Mouse (Mus musculus) heart, embryonic 13.5 days (tissue): ENCODE measurements at regions not wholly inside any gene's neighbourhood (a gene's known extent, or its start where the extent isn't known, plus 50 kb on each side); places are given as distances from the start of the nearest gene placed in this dataset.

Experiments
- ATAC-seq: fragments of 200-750 bp; cut with Nextera tagmentation; 2 replicates; pipeline ENCODE4 v1.8.0; 2017; ENCODE audit warnings: moderate TSS enrichment; ENCODE audit not compliant: insufficient number of reproducible peaks, low FRiP score, low TSS enrichment; ENCODE audit errors: extremely low read depth
- H3K27ac ChIP-seq: fragments of 300-500 bp; sonication (generic); replicated peaks from 2 replicates; pipeline ENCODE4 v1.5.1; 2015; ENCODE audit warnings: moderate library complexity, mild to moderate bottlenecking, inconsistent platforms
- H3K27me3 ChIP-seq: fragments of 300-500 bp; sonication (generic); replicated peaks from 2 replicates; pipeline ENCODE4 v1.6.1; 2015; ENCODE audit warnings: mild to moderate bottlenecking, inconsistent platforms
- H3K36me3 ChIP-seq: fragments of 300-500 bp; sonication (generic); 2 replicates; pipeline ENCODE4 v1.6.1; 2015; ENCODE audit warnings: mild to moderate bottlenecking, inconsistent platforms
- H3K4me1 ChIP-seq: fragments of 300-500 bp; sonication (generic); 2 replicates; pipeline ENCODE4 v1.6.1; 2015; ENCODE audit warnings: inconsistent platforms
- H3K4me2 ChIP-seq: fragments of 300-500 bp; sonication (generic); 2 replicates; pipeline ENCODE4 v1.6.1; 2015; ENCODE audit warnings: inconsistent platforms, mild to moderate bottlenecking, moderate library complexity
- H3K4me3 ChIP-seq: fragments of 300-500 bp; sonication (generic); 2 replicates; pipeline ENCODE4 v1.5.1; 2015; ENCODE audit warnings: moderate library complexity, mild to moderate bottlenecking, inconsistent platforms
- H3K9ac ChIP-seq: fragments of 300-500 bp; sonication (generic); 2 replicates; pipeline ENCODE4 v1.6.1; 2015; ENCODE audit warnings: inconsistent platforms, mild to moderate bottlenecking, moderate library complexity
- H3K9me3 ChIP-seq: fragments of 300-500 bp; sonication (generic); 2 replicates; pipeline ENCODE4 v1.6.1; 2016; ENCODE audit warnings: inconsistent platforms
- WGBS: fragments of 180-500 bp; shearing (Covaris S2); methylation state at CpG from one replicate; pipeline ENCODE4 v1.1.7; 2015; ENCODE audit warnings: mixed read lengths; 5-methylcytosine and 5-hydroxymethylcytosine counted together

GRCm38 (mm10) chr12:51009644-51010043 lies 338.2 kb upstream of the G2e3 start:
- no peak overlapping the region for H3K4me2 ChIP-seq
- no peak for ATAC-seq
- H3K36me3 ChIP-seq, result no peaks in the 10 kb centered on the region
- H3K9me3 ChIP-seq, result no peaks in the 10 kb centered on the region
- no peak overlapping the region for H3K27ac ChIP-seq
- WGBS, result 87% methylated on average over 4 of the region's 4 CpGs
- H3K4me1 ChIP-seq, result no peaks in the 10 kb centered on the region
- no peaks in the 10 kb centered on the region for H3K27me3 ChIP-seq
- no peak overlapping the region for H3K4me3 ChIP-seq
- no peak overlapping the region for H3K9ac ChIP-seq

GRCm38 (mm10) chr12:51001722-51002592 lies 345.9 kb upstream of the G2e3 start:
- no peaks in the 10 kb centered on the region for H3K36me3 ChIP-seq
- no peak overlapping the region; the same call in 1 of the 2 replicates for H3K9ac ChIP-seq
- H3K4me2 ChIP-seq, result peak overlapping the region; percentile 39
- peaks cover 12% of the 10 kb centered on the region; the same call in 1 of the 2 replicates for H3K4me1 ChIP-seq
- ATAC-seq, result no peak
- no peaks in the 10 kb centered on the region for H3K9me3 ChIP-seq
- H3K27ac ChIP-seq, result no peak overlapping the region
- no peak overlapping the region for H3K4me3 ChIP-seq
- 24% methylated on average over 12 of the region's 12 CpGs for WGBS
- no peaks in the 10 kb centered on the region for H3K27me3 ChIP-seq

DNA sequence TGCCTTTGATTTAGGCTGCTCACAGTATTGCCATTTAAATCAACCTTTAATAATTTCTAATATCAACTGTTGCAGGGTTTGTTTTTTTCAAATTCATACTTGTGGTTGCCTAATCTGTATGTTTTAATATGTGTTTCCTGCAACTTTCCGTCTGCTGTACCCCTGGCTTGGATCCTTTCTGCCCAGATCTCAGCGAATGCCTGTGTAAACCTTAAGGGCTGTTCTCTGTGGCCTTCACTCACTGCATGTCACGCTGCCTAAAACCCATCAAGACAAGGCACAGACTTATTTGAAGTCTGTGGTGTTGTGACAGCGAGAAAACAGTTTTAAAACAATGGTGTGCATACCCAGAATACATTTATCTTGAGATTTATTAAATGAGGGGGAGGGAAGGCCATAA lies 346.8 kb upstream of the G2e3 start:
- Histone ChIP-seq H3K4me2 (no peak overlapping the region), H3K27ac (no peak overlapping the region), H3K9me3 (no peaks in the 10 kb centered on the region), H3K4me3 (no peak overlapping the region), H3K4me1 (peaks cover 12% of the 10 kb centered on the region; the same call in 1 of the 2 replicates), H3K9ac (no peak overlapping the region), H3K36me3 (no peaks in the 10 kb centered on the region), H3K27me3 (no peaks in the 10 kb centered on the region)
- WGBS, result 62% methylated on average over 4 of the region's 4 CpGs
- no peak for ATAC-seq

DNA sequence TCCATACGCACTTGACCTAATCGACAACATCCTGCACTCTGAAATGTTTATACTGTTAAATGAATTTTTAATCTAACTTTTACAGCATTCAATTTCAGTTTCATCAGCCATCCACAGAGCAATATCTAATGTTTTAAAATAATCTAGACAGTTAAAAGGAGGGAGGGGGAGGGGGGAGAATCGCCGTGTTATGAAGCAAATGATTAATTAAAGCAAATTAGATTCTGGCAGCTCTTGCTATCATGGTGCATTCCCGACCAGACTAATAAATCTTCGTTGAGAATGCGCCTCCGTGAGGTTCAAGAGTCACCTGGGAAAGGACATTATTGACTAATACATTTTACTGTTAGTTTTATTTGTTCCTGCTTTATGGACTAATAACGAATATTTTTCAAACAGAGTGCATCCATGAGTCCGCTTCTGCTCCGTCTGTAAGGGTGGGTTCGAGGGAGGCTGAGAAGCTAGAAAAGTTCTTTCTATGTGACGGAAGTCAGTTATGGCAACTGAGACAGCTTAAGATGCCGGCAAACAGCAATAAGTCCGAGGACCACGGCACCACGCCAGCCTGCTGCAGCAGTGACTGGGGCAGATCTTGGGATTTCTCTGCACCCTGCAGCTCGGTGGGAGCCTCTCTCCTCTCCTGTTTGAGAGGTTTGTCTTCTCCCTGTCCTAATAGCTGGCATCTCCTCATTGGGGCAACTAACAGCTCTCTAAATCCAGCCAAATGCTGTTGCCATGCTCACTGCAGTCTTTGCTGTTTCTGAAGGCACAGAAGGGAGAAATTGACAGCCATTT lies 347.4 kb upstream of the G2e3 start:
- Histone ChIP-seq H3K4me2 (no peak overlapping the region), H3K9ac (no peak overlapping the region), H3K9me3 (no peaks in the 10 kb centered on the region), H3K36me3 (no peaks in the 10 kb centered on the region), H3K27ac (no peak overlapping the region), H3K27me3 (no peaks in the 10 kb centered on the region), H3K4me1 (peaks cover 12% of the 10 kb centered on the region; the same call in 1 of the 2 replicates), H3K4me3 (no peak overlapping the region)
- 73% methylated on average over 18 of the region's 18 CpGs for WGBS
- ATAC-seq, result no peak

DNA sequence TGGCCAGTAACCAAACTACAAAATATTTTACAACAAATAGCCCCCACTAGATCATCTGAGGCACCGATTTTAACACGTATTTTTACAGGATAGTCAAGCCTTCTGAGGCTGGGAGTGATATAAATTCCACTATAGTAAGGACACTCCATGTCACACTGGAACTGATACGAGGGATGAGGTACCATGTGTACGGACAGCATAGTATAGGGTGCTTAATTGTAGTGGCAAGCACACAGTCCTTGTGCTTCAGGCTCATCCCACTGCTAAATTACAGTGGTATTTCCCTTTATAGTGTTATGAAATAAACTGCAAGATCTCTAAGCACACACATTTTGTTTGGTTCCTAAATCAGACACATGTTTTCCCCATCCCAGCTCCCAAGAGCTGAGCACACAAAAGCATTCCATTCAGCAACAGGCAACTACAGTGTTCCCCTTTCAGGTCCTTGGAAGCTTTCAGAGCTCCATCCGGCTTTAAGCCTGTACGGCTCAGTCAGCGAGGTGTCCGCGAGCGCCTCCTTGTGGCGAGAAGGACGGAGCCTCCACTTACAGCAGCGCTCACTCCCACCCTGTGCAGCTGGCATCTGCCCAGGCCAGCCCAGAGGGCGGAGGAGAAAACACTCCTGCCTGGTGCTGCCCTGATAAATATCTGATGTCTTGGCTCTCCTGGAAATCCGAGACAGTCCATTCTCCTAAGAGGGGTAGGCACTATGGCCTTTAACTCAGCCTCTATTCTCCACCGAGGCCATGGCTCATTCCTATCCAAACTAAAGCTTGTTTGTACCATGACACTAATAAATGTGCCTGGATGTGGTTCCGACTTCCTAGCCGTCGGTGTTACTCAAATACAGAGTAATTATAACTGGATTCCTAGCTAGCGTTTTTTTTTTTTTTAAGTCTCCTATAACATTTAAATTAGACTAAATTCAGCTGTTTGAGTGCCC lies 348.3 kb upstream of the G2e3 start:
- Histone ChIP-seq H3K4me1 (peaks cover 12% of the 10 kb centered on the region; the same call in 1 of the 2 replicates), H3K27ac (no peak overlapping the region), H3K4me3 (no peak overlapping the region), H3K9me3 (no peaks in the 10 kb centered on the region), H3K4me2 (no peak overlapping the region), H3K36me3 (no peaks in the 10 kb centered on the region), H3K9ac (no peak overlapping the region), H3K27me3 (no peaks in the 10 kb centered on the region)
- WGBS, result 35% methylated on average over 20 of the region's 20 CpGs
- ATAC-seq, result peak; percentile 63; the same call in 1 of the 2 replicates

DNA sequence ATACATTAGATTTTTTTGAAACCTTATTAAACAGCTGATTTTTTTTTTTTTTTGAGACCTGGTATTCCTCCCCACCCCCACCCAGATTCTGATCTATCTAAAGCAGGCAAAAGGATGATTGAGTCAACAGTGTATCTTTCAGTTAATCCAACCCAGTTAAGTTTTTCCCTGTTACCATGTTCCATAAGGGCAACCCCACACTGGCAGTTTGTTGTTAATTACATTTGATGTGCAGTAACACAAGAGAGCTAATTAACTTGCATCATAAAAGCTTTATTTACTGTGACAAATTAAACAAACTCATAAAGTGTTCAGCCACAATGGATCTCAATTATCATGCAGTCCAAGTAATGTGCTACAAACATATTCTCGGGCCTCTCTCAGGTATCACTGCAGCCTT lies 346.8 kb upstream of the Prkd1 start:
- no peaks in the 10 kb centered on the region for H3K9me3 ChIP-seq
- WGBS, result 86% methylated on average over 1 of the region's 1 CpGs
- no peaks in the 10 kb centered on the region for H3K27me3 ChIP-seq
- no peak overlapping the region for H3K9ac ChIP-seq
- no peak for ATAC-seq
- H3K4me3 ChIP-seq, result no peak overlapping the region
- no peak overlapping the region for H3K27ac ChIP-seq
- no peak overlapping the region for H3K4me2 ChIP-seq
- H3K4me1 ChIP-seq, result peaks cover 3% of the 10 kb centered on the region; the same call in 1 of the 2 replicates
- H3K36me3 ChIP-seq, result no peaks in the 10 kb centered on the region

GRCm38 (mm10) chr12:50989561-50990325 lies 340.8 kb upstream of the Prkd1 start:
- Histone ChIP-seq H3K36me3 (no peaks in the 10 kb centered on the region), H3K4me1 (no peaks in the 10 kb centered on the region), H3K9me3 (no peaks in the 10 kb centered on the region), H3K4me3 (no peak overlapping the region), H3K9ac (no peak overlapping the region), H3K27me3 (no peaks in the 10 kb centered on the region), H3K4me2 (no peak overlapping the region), H3K27ac (no peak overlapping the region)
- ATAC-seq, result no peak
- 71% methylated on average over 12 of the region's 12 CpGs for WGBS

- Histone ChIP-seq H3K9me3 (no peaks in the 10 kb centered on the region), H3K27me3 (no peaks in the 10 kb centered on the region), H3K27ac (no peak overlapping the region), H3K9ac (no peak overlapping the region), H3K4me2 (no peak overlapping the region), H3K4me3 (no peak overlapping the region), H3K4me1 (no peaks in the 10 kb centered on the region), H3K36me3 (no peaks in the 10 kb centered on the region)
- 76% methylated on average over 5 of the region's 5 CpGs for WGBS
- ATAC-seq, result no peak
Measured at GRCm38 (mm10) chr12:50981318-50981717, 332.4 kb upstream of the Prkd1 start.

- Histone ChIP-seq H3K4me3 (no peak overlapping the region), H3K9me3 (no peaks in the 10 kb centered on the region), H3K36me3 (no peaks in the 10 kb centered on the region), H3K4me2 (no peak overlapping the region), H3K27ac (no peak overlapping the region), H3K4me1 (no peaks in the 10 kb centered on the region), H3K9ac (no peak overlapping the region), H3K27me3 (no peaks in the 10 kb centered on the region)
- no peak for ATAC-seq
- 78% methylated on average over 4 of the region's 4 CpGs for WGBS
Measured at GRCm38 (mm10) chr12:50980800-50981199, 331.9 kb upstream of the Prkd1 start.

- H3K36me3 ChIP-seq, result no peaks in the 10 kb centered on the region
- H3K27me3 ChIP-seq, result no peaks in the 10 kb centered on the region
- no peak overlapping the region for H3K9ac ChIP-seq
- H3K9me3 ChIP-seq, result peaks cover 6% of the 10 kb centered on the region; the same call in 1 of the 2 replicates
- no peak for ATAC-seq
- 74% methylated on average over 1 of the region's 1 CpGs for WGBS
- no peak overlapping the region for H3K4me2 ChIP-seq
- H3K27ac ChIP-seq, result no peak overlapping the region
- no peak overlapping the region for H3K4me3 ChIP-seq
- no peaks in the 10 kb centered on the region for H3K4me1 ChIP-seq
Measured at GRCm38 (mm10) chr12:50970759-50971122, 321.8 kb upstream of the Prkd1 start.
